Mouse (Mus musculus): ENCODE data around the gene Hao2.

DNA sequence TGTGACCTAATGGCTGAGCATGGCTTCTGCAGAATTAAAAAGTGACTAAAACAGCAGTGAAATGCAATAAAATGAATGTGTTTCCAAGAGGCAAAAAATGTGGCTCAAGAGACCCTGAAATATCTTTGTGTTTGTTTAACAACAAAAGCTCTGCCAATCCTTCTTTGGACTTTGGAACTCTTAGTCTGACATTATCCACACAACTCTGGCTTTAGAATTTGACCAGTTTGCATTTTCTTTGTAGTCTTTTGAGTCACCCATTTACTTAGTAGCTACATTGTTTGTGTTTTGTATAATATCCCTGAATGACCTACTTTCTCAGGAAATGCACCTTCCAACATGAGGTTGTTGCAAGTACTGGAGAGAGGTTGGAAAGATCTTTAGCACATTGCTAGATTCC, 39.4 kb upstream of the Hao2 start:
- TF ChIP-seq CTCF (IDR thresholded peaks at IDR 0.05; ENCODE audit: low read depth, low read length) (no peak), POLR2A (IDR thresholded peaks at IDR 0.05; ENCODE audit: extremely low read depth, insufficient read depth, low read length) (no peak)

Data from liver, adult 2 months (tissue).